In the genomic region with DNA sequence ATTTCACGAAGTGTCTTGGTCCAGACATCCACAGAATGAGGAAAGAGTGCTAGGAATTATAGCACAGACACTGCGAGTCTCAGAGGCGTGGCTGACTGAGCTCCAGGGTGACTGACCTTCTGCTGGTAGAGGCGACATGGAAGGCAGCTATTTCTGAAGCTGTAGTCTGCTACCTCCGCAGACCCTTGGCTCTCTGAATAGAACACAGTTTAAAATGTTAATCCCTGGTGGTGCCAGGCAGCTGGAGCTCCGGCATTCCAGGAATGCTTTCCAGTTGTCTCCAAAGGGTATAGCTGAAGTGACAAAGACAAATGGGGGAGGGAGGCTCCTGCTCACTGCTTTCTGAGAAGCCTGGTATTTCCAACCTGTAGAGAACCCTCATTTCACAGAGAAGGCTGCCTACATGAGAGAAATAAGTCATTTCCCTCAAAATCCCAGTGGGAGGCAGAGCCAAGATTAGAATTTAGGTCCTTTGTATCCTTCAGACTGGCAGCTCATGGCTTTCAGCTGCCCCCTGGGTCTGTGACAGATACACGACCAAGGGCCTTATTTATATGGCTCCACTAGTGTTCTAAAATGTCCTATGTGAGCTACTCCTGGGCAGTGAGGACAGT, we compare ENCODE assay signal across 12 mouse cellular contexts. TPM values are rescaled to one million over a fixed set of nuclear protein-coding genes. Genes with fewer than 3 reads are reported as not detected.
DNase-seq lines count a peak whose midpoint lies in the region; ATAC-seq lines count a peak whose summit lies in the region.
"Had no signal": no experiment of that assay in that cellular context is flagged by ENCODE, and none has a peak within 500 bp of the region (broad histone marks: within the 10 kb centered on the region; RNA-seq: fewer than 3 reads in every experiment).

No protein-coding gene starts in this region.

- H3K4me1 ChIP-seq in midbrain, embryonic 10.5 days: peaks cover 34% of the 10 kb centered on the region
- peaks cover 6% of the 10 kb centered on the region for H3K4me1 ChIP-seq in midbrain, embryonic 15.5 days
- H3K4me1 ChIP-seq in embryonic facial prominence, embryonic 11.5 days (ENCODE audit: control insufficient read depth, insufficient read depth, low read length): peaks cover 3% of the 10 kb centered on the region; the same call in 1 of the 2 replicates
- peaks cover 8% of the 10 kb centered on the region for H3K4me1 ChIP-seq in neural tube, embryonic 12.5 days
- H3K4me1 ChIP-seq: megakaryocyte, embryonic 14.5 days had no signal

- H3K27me3 ChIP-seq in midbrain, embryonic 10.5 days (ENCODE audit: low read depth, poor library complexity, severe bottlenecking): no peaks in the 10 kb centered on the region
- no peaks in the 10 kb centered on the region for H3K27me3 ChIP-seq in midbrain, embryonic 15.5 days (replicated peaks)
- H3K27me3 ChIP-seq in embryonic facial prominence, embryonic 11.5 days (ENCODE audit: control insufficient read depth, insufficient read depth, low read length): no peaks in the 10 kb centered on the region
- H3K27me3 ChIP-seq in neural tube, embryonic 12.5 days (replicated peaks): no peaks in the 10 kb centered on the region

- H3K4me2 ChIP-seq in midbrain, embryonic 15.5 days: no peak overlapping the region
- H3K4me2 ChIP-seq in embryonic facial prominence, embryonic 11.5 days (ENCODE audit: low read depth, low read length): no peak overlapping the region
- no peak overlapping the region for H3K4me2 ChIP-seq in neural tube, embryonic 12.5 days (replicated peaks)

- H3K9ac ChIP-seq in midbrain, embryonic 15.5 days: no peak overlapping the region
- H3K9ac ChIP-seq in embryonic facial prominence, embryonic 11.5 days (replicated peaks; ENCODE audit: low read length): no peak overlapping the region
- H3K9ac ChIP-seq in neural tube, embryonic 12.5 days: no peak overlapping the region

- peak overlapping the region; percentile 81 for H3K27ac ChIP-seq in midbrain, embryonic 10.5 days (replicated peaks)
- no peak overlapping the region for H3K27ac ChIP-seq in midbrain, embryonic 15.5 days
- no peak overlapping the region for H3K27ac ChIP-seq in embryonic facial prominence, embryonic 11.5 days (replicated peaks; ENCODE audit: low read depth, low read length)
- H3K27ac ChIP-seq in neural tube, embryonic 12.5 days: no peak overlapping the region

- WGBS in midbrain, embryonic 10.5 days: 5% methylated on average over 7 of the region's 7 CpGs
- WGBS in midbrain, embryonic 15.5 days: 5% methylated on average over 7 of the region's 7 CpGs
- whole genome bisulfite sequencing in embryonic facial prominence, embryonic 11.5 days: 12% methylated on average over 7 of the region's 7 CpGs
- 7% methylated on average over 7 of the region's 7 CpGs for WGBS in neural tube, embryonic 12.5 days

- no peaks in the 10 kb centered on the region for H3K9me3 ChIP-seq in midbrain, embryonic 10.5 days (replicated peaks)
- no peaks in the 10 kb centered on the region for H3K9me3 ChIP-seq in midbrain, embryonic 15.5 days
- no peaks in the 10 kb centered on the region for H3K9me3 ChIP-seq in embryonic facial prominence, embryonic 11.5 days (replicated peaks; ENCODE audit: control insufficient read depth, low read length)
- no peaks in the 10 kb centered on the region for H3K9me3 ChIP-seq in neural tube, embryonic 12.5 days
- H3K9me3 ChIP-seq: megakaryocyte, embryonic 14.5 days had no signal

- H3K36me3 ChIP-seq in midbrain, embryonic 10.5 days: no peaks in the 10 kb centered on the region
- no peaks in the 10 kb centered on the region for H3K36me3 ChIP-seq in midbrain, embryonic 15.5 days (replicated peaks)
- H3K36me3 ChIP-seq in embryonic facial prominence, embryonic 11.5 days (replicated peaks; ENCODE audit: control insufficient read depth, insufficient read depth, low read depth, low read length): no peaks in the 10 kb centered on the region
- no peaks in the 10 kb centered on the region for H3K36me3 ChIP-seq in neural tube, embryonic 12.5 days

- DNase-seq in midbrain, embryonic 10.5 days (ENCODE audit: low spot score): peak; percentile 66
- DNase-seq in embryonic facial prominence, embryonic 11.5 days (ENCODE audit: low spot score): peak; percentile 35
- DNase-seq in hindlimb bud, embryonic 11.5 days (ENCODE audit: extremely low spot score, low read depth, low spot score): peak; percentile 14
- no peak for DNase-seq in cerebellum, postnatal 14 days
- no peak for DNase-seq in cerebellum, adult 11-12 months
- no peak for DNase-seq in frontal cortex, postnatal 14 days (ENCODE audit: low spot score in 2 of 2)
- DNase-seq: cerebellum, postnatal 36 days; gastrocnemius, postnatal 14 days; right cerebral cortex, postnatal 25 days had no signal

- no peak for ATAC-seq in midbrain, embryonic 15.5 days (replicated peaks)
- no peak for ATAC-seq in embryonic facial prominence, embryonic 11.5 days (replicated peaks; ENCODE audit: insufficient number of reproducible peaks, low FRiP score, low TSS enrichment, low read depth)
- 0 out of 2 replicates have a peak, but pooled peaks have one; percentile 25 for ATAC-seq in neural tube, embryonic 12.5 days (ENCODE audit: low FRiP score, low read depth)

- 0 out of 2 replicates have a peak overlapping the region, but pooled peaks have one; percentile 9 for H3K4me3 ChIP-seq in midbrain, embryonic 10.5 days
- no peak overlapping the region for H3K4me3 ChIP-seq in midbrain, embryonic 15.5 days
- no peak overlapping the region for H3K4me3 ChIP-seq in embryonic facial prominence, embryonic 11.5 days (ENCODE audit: low read depth, low read length)
- no peak overlapping the region for H3K4me3 ChIP-seq in neural tube, embryonic 12.5 days
- H3K4me3 ChIP-seq: megakaryocyte, embryonic 14.5 days had no signal

RNA-seq across cellular contexts. Expression of gene Fabp1, which starts 27.6 kb away (rescaled TPM):
- not detected in 2 replicates for polyA plus RNA-seq in midbrain, embryonic 10.5 days (2016; fragmentation: Nextera tagmentation; extraction: Ambion mirVana)
- 0.45 and 0.46 TPM in 2 replicates for polyA plus RNA-seq in midbrain, embryonic 15.5 days (2015; fragmentation: Nextera tagmentation; extraction: Ambion mirVana)
- not detected in 2 replicates for polyA plus RNA-seq in embryonic facial prominence, embryonic 11.5 days (2014; fragmentation: Nextera tagmentation; extraction: Ambion mirVana)
- not detected in 2 replicates for polyA plus RNA-seq in neural tube, embryonic 12.5 days (2016; fragmentation: Nextera tagmentation; extraction: Ambion mirVana)

RNA-seq across cellular contexts. Expression of gene Krcc1, which starts 44.2 kb away (rescaled TPM):
- polyA plus RNA-seq in midbrain, embryonic 10.5 days (2016; fragmentation: Nextera tagmentation; extraction: Ambion mirVana): 32.2 and 34.2 TPM in 2 replicates
- polyA plus RNA-seq in midbrain, embryonic 15.5 days (2015; fragmentation: Nextera tagmentation; extraction: Ambion mirVana): 16.9 and 17.2 TPM in 2 replicates
- polyA plus RNA-seq in embryonic facial prominence, embryonic 11.5 days (2014; fragmentation: Nextera tagmentation; extraction: Ambion mirVana): 35.7 and 41.1 TPM in 2 replicates
- polyA plus RNA-seq in neural tube, embryonic 12.5 days (2016; fragmentation: Nextera tagmentation; extraction: Ambion mirVana): 25.3 and 26.6 TPM in 2 replicates

Comparison
In these comparisons a context has a peak if more than half of its experiments do, and no peak if none do; other contexts are left out.
1. DNase-seq: peak in midbrain, embryonic 10.5 days (single experiment), embryonic facial prominence, embryonic 11.5 days (single experiment) and hindlimb bud, embryonic 11.5 days (single experiment); none in cerebellum, postnatal 14 days (0 of 2), cerebellum, adult 11-12 months (single experiment) and frontal cortex, postnatal 14 days (0 of 2).